In genomic region chr7:27128946-27129345, GRCm38 (mm10) we compare ENCODE assay signal across 31 mouse cellular contexts. TPM values are rescaled to one million over a fixed set of nuclear protein-coding genes. Genes with fewer than 3 reads are reported as not detected.
DNase-seq lines count a peak whose midpoint lies in the region; ATAC-seq and TF ChIP-seq lines count a peak whose summit lies in the region.
"Had no signal": no experiment of that assay in that cellular context is flagged by ENCODE, and none has a peak within 500 bp of the region (broad histone marks: within the 10 kb centered on the region; RNA-seq: fewer than 3 reads in every experiment).

No protein-coding gene starts in this region.

- no peaks in the 10 kb centered on the region for H3K79me2 ChIP-seq in liver, adult 2 months (ENCODE audit: control insufficient read depth, insufficient read depth, low read length)

- H3K36me3 ChIP-seq in heart, embryonic 10.5 days = no peaks in the 10 kb centered on the region
- H3K36me3 ChIP-seq in liver, adult 2 months (ENCODE audit: control insufficient read depth, insufficient read depth, low read length) = peaks cover 44% of the 10 kb centered on the region
- no peaks in the 10 kb centered on the region for H3K36me3 ChIP-seq in liver, embryonic 11.5 days (ENCODE audit: control insufficient read depth, insufficient read depth, low read length)
- H3K36me3 ChIP-seq: embryonic facial prominence, embryonic 10.5 days; embryonic facial prominence, embryonic 13.5 days; forebrain, embryonic 12.5 days; forebrain, embryonic 15.5 days; hindbrain, embryonic 12.5 days; hindbrain, embryonic 15.5 days had no signal

- H3K9ac ChIP-seq in liver, adult 2 months (ENCODE audit: low read depth, low read length) = no peak overlapping the region
- H3K9ac ChIP-seq in liver, embryonic 11.5 days (ENCODE audit: low read depth, low read length) = no peak overlapping the region
- H3K9ac ChIP-seq: embryonic facial prominence, embryonic 13.5 days; forebrain, embryonic 12.5 days; forebrain, embryonic 15.5 days; hindbrain, embryonic 12.5 days; hindbrain, embryonic 15.5 days had no signal

- WGBS in heart, embryonic 10.5 days = 56% methylated on average over 13 of the region's 13 CpGs
- WGBS in liver, adult 2 months = 16% methylated on average over 13 of the region's 13 CpGs
- WGBS in liver, embryonic 11.5 days = 80% methylated on average over 13 of the region's 13 CpGs

- no peaks in the 10 kb centered on the region for H3K27me3 ChIP-seq in heart, embryonic 10.5 days (ENCODE audit: insufficient read depth, poor library complexity, severe bottlenecking)
- H3K27me3 ChIP-seq in liver, adult 2 months (ENCODE audit: control insufficient read depth, insufficient read depth, low read length) = no peaks in the 10 kb centered on the region
- no peaks in the 10 kb centered on the region for H3K27me3 ChIP-seq in liver, embryonic 11.5 days (replicated peaks; ENCODE audit: control insufficient read depth, insufficient read depth, low read length)
- H3K27me3 ChIP-seq: embryonic facial prominence, embryonic 13.5 days; forebrain, embryonic 12.5 days; forebrain, embryonic 15.5 days; hindbrain, embryonic 12.5 days; hindbrain, embryonic 15.5 days had no signal

- no peak overlapping the region for H3K4me3 ChIP-seq in heart, embryonic 10.5 days
- H3K4me3 ChIP-seq in liver, adult 2 months (ENCODE audit: insufficient read depth, low read depth, low read length) = no peak overlapping the region
- H3K4me3 ChIP-seq in liver, embryonic 11.5 days (ENCODE audit: low read depth, low read length) = no peak overlapping the region
- H3K4me3 ChIP-seq: embryonic facial prominence, embryonic 10.5 days; embryonic facial prominence, embryonic 13.5 days; erythroblast, embryonic 14.5 days; forebrain, embryonic 12.5 days; forebrain, embryonic 15.5 days; heart, adult 2 months; hindbrain, embryonic 12.5 days; hindbrain, embryonic 15.5 days had no signal

- TF ChIP-seq CTCF in liver, adult 2 months (IDR thresholded peaks at IDR 0.05; ENCODE audit: low read depth, low read length) = no peak

- H3K4me1 ChIP-seq in heart, embryonic 10.5 days = 0 out of 2 replicates have a peak, but pooled peaks cover 6% of the 10 kb centered on the region
- peaks cover 22% of the 10 kb centered on the region for H3K4me1 ChIP-seq in liver, adult 2 months (ENCODE audit: control insufficient read depth, insufficient read depth, low read length)
- no peaks in the 10 kb centered on the region for H3K4me1 ChIP-seq in liver, embryonic 11.5 days (replicated peaks; ENCODE audit: control insufficient read depth, insufficient read depth, low read length)
- H3K4me1 ChIP-seq: embryonic facial prominence, embryonic 10.5 days; embryonic facial prominence, embryonic 13.5 days; forebrain, embryonic 12.5 days; forebrain, embryonic 15.5 days; hindbrain, embryonic 12.5 days; hindbrain, embryonic 15.5 days had no signal

- no peak overlapping the region for H3K4me2 ChIP-seq in liver, embryonic 11.5 days
- H3K4me2 ChIP-seq: embryonic facial prominence, embryonic 13.5 days; forebrain, embryonic 12.5 days; forebrain, embryonic 15.5 days; heart, embryonic 11.5 days; hindbrain, embryonic 12.5 days; hindbrain, embryonic 15.5 days had no signal

- no peak overlapping the region for H3K27ac ChIP-seq in heart, embryonic 10.5 days
- H3K27ac ChIP-seq in liver, adult 2 months (replicated peaks; ENCODE audit: insufficient read depth, low read depth, low read length) = peak overlapping the region; percentile 41
- H3K27ac ChIP-seq in liver, embryonic 11.5 days (ENCODE audit: low read depth, low read length) = no peak overlapping the region
- H3K27ac ChIP-seq: embryonic facial prominence, embryonic 10.5 days; embryonic facial prominence, embryonic 13.5 days; forebrain, embryonic 12.5 days; forebrain, embryonic 15.5 days; heart, adult 2 months; hindbrain, embryonic 12.5 days; hindbrain, embryonic 15.5 days had no signal

- peaks cover 4% of the 10 kb centered on the region; the same call in 1 of the 2 replicates for H3K9me3 ChIP-seq in heart, embryonic 10.5 days
- H3K9me3 ChIP-seq in liver, embryonic 11.5 days (ENCODE audit: control insufficient read depth, low read length) = no peaks in the 10 kb centered on the region
- H3K9me3 ChIP-seq: embryonic facial prominence, embryonic 10.5 days; embryonic facial prominence, embryonic 13.5 days; forebrain, embryonic 12.5 days; forebrain, embryonic 15.5 days; hindbrain, embryonic 12.5 days; hindbrain, embryonic 15.5 days had no signal

- DNase-seq in heart, adult 11 months = peak; percentile 74
- DNase-seq in heart, embryonic 10.5 days (ENCODE audit: low spot score) = no peak
- peak; percentile 54 for DNase-seq in kidney, adult 9 months
- DNase-seq in kidney, postnatal 4 days = no peak
- DNase-seq in liver, adult 2 months (ENCODE audit: extremely low read depth, low read depth, low spot score) = peak; percentile 96
- no peak for DNase-seq in liver, embryonic 11.5 days (ENCODE audit: low spot score)
- DNase-seq: adrenal gland, adult 8-10 months; cerebellum, adult 11-12 months; cerebellum, adult 8-10 months; cerebellum, postnatal 36 days; embryo, embryonic 11 days; gastrocnemius, postnatal 25 days; heart, adult 2 months had no signal

- no peak for TF ChIP-seq POLR2A in liver, adult 2 months (IDR thresholded peaks at IDR 0.05; ENCODE audit: extremely low read depth, insufficient read depth, low read length)

- no peak for ATAC-seq in liver, embryonic 11.5 days (replicated peaks; ENCODE audit: low FRiP score)
- ATAC-seq: activated CD4-positive, CD25-positive, alpha-beta regulatory T cell, adult 4 months had no signal

RNA-seq across cellular contexts. Expression of gene Cyp2f2, which starts 9.2 kb away (rescaled TPM):
- not detected in 2 replicates for polyA plus RNA-seq in heart, embryonic 10.5 days (2016; fragmentation: Nextera tagmentation; extraction: Ambion mirVana)
- total RNA-seq in liver, adult 2 months (2014; rRNA removed) = 643 and 658 TPM in 2 replicates
- polyA plus RNA-seq in liver, adult 2 months (2012; rRNA removed) = 1,932 and 2,426 TPM in 2 replicates
- polyA plus RNA-seq in liver, embryonic 11.5 days (2014; fragmentation: Nextera tagmentation; extraction: Ambion mirVana) = not detected in 2 replicates
- total RNA-seq: ES-E14; hematopoietic stem cell, adult 5-6 weeks had no signal
- polyA plus RNA-seq: activated CD4-positive, CD25-positive, alpha-beta regulatory T cell, adult 4 months; brain, embryonic 14.5 days; embryonic facial prominence, embryonic 10.5 days; erythroblast, embryonic 14.5 days; forebrain, embryonic 12.5 days; forebrain, embryonic 15.5 days; heart, embryonic 11.5 days; hindbrain, embryonic 12.5 days; hindbrain, embryonic 15.5 days had no signal

RNA-seq across cellular contexts. Expression of gene Cyp2t4, which starts 24.6 kb away (rescaled TPM):
- 0.11 TPM in 1 of 2 replicates, not detected in the other for polyA plus RNA-seq in heart, embryonic 10.5 days (2016; fragmentation: Nextera tagmentation; extraction: Ambion mirVana)
- not detected in 2 replicates for total RNA-seq in liver, adult 2 months (2014; rRNA removed)
- not detected in 2 replicates for polyA plus RNA-seq in liver, adult 2 months (2012; rRNA removed)
- polyA plus RNA-seq in liver, embryonic 11.5 days (2014; fragmentation: Nextera tagmentation; extraction: Ambion mirVana) = not detected in 2 replicates
- total RNA-seq: adrenal gland, adult 8-10 months; adrenal gland, postnatal 25 days; gastrocnemius, adult 8-10 months; gastrocnemius, postnatal 25 days; heart, adult 2 months; heart, postnatal 25 days; hematopoietic stem cell, adult 5-6 weeks had no signal
- polyA plus RNA-seq: brain, embryonic 14.5 days; cortical plate, adult 2 months; erythroblast, embryonic 14.5 days; heart, adult 2 months; heart, embryonic 11.5 days; heart, postnatal 0 days had no signal

RNA-seq across cellular contexts. Expression of gene Egln2, which starts 37.7 kb away (rescaled TPM):
- polyA plus RNA-seq in heart, embryonic 10.5 days (2016; fragmentation: Nextera tagmentation; extraction: Ambion mirVana) = 66.5 and 73.0 TPM in 2 replicates
- total RNA-seq in liver, adult 2 months (2014; rRNA removed) = 35.4 and 46.6 TPM in 2 replicates
- polyA plus RNA-seq in liver, adult 2 months (2012; rRNA removed) = 98.2 and 99.3 TPM in 2 replicates
- polyA plus RNA-seq in liver, embryonic 11.5 days (2014; fragmentation: Nextera tagmentation; extraction: Ambion mirVana) = 37.1 and 39.7 TPM in 2 replicates

RNA-seq across cellular contexts. Expression of gene Rab4b, which starts 49.8 kb away (rescaled TPM):
- polyA plus RNA-seq in heart, embryonic 10.5 days (2016; fragmentation: Nextera tagmentation; extraction: Ambion mirVana) = 59.4 and 63.2 TPM in 2 replicates
- 8.7 and 10.1 TPM in 2 replicates for total RNA-seq in liver, adult 2 months (2014; rRNA removed)
- polyA plus RNA-seq in liver, adult 2 months (2012; rRNA removed) = 27.5 and 28.3 TPM in 2 replicates
- polyA plus RNA-seq in liver, embryonic 11.5 days (2014; fragmentation: Nextera tagmentation; extraction: Ambion mirVana) = 40.9 and 44.8 TPM in 2 replicates

RNA-seq across cellular contexts. Expression of gene Gm21983, which starts 51.9 kb away (rescaled TPM):
- not detected in 2 replicates for polyA plus RNA-seq in heart, embryonic 10.5 days (2016; fragmentation: Nextera tagmentation; extraction: Ambion mirVana)
- 0.09 and 0.20 TPM in 2 replicates for total RNA-seq in liver, adult 2 months (2014; rRNA removed)
- polyA plus RNA-seq in liver, adult 2 months (2012; rRNA removed) = 0.39 TPM in 1 of 2 replicates, not detected in the other
- polyA plus RNA-seq in liver, embryonic 11.5 days (2014; fragmentation: Nextera tagmentation; extraction: Ambion mirVana) = not detected in 2 replicates
- total RNA-seq: adrenal gland, adult 8-10 months; adrenal gland, postnatal 25 days; ES-E14; gastrocnemius, adult 8-10 months; gastrocnemius, postnatal 25 days; heart, postnatal 25 days; hematopoietic stem cell, adult 5-6 weeks had no signal
- polyA plus RNA-seq: brain, embryonic 14.5 days; cortical plate, adult 2 months; erythroblast, embryonic 14.5 days; forebrain, embryonic 12.5 days; forebrain, embryonic 15.5 days; heart, adult 2 months; heart, embryonic 14.5 days; heart, postnatal 0 days had no signal

Comparison
In these comparisons a context has a peak if more than half of its experiments do, and no peak if none do; other contexts are left out.
1. DNase-seq: peak in heart, adult 11 months (single experiment), kidney, adult 9 months (single experiment) and liver, adult 2 months (single experiment); none in heart, embryonic 10.5 days (single experiment), kidney, postnatal 4 days (0 of 2) and liver, embryonic 11.5 days (single experiment).
2. RNA of gene Cyp2f2, which starts 9.2 kb away (polyA plus RNA-seq): 1,932 to 2,426 TPM in liver, adult 2 months; not detected in heart, embryonic 10.5 days and not detected in liver, embryonic 11.5 days; every median in the first group is over 1,000 times any median in the second.